Mouse (Mus musculus): ENCODE measurements at regions not wholly inside any gene's neighbourhood (a gene's known extent, or its start where the extent isn't known, plus 50 kb on each side); places are given as distances from the start of the nearest gene placed in this dataset.

GRCm38 (mm10) chr10:99375101-99375500 lies 112.1 kb downstream of the Dusp6 start:
- DNase-seq, result no peak

GRCm38 (mm10) chr10:99376430-99376829 lies 113.4 kb downstream of the Dusp6 start:
- no peak for DNase-seq

GRCm38 (mm10) chr10:99377548-99377947 lies 114.5 kb downstream of the Dusp6 start:
- DNase-seq, result no peak

DNA sequence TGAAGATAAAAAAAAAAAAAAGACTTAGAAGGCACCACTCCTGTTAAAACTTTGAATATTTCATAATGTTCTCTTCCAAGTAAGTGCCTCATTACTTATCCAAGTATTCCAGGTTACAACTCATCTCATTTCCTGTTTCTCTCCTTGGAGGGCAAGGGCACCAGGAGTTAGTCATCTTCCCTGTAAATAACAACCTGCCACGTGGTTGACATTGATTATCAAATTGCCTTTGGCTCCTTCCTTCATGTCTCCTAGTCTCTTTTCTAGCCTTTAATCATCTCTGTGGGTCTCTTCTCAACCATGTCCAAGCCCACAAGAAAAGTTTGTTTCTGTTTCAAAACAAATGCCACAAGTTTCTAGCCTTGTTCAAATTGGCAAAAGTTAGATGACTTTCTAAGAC lies 116.1 kb downstream of the Dusp6 start:
- DNase-seq, result no peak

- no peak for DNase-seq
Observed at GRCm38 (mm10) chr10:99380170-99380569, 117.1 kb downstream of the Dusp6 start.

- no peak for DNase-seq
Observed at GRCm38 (mm10) chr10:99383028-99383427, 120.0 kb downstream of the Dusp6 start.

- DNase-seq, result no peak
Observed at GRCm38 (mm10) chr10:99384366-99384765, 121.3 kb downstream of the Dusp6 start.

DNA sequence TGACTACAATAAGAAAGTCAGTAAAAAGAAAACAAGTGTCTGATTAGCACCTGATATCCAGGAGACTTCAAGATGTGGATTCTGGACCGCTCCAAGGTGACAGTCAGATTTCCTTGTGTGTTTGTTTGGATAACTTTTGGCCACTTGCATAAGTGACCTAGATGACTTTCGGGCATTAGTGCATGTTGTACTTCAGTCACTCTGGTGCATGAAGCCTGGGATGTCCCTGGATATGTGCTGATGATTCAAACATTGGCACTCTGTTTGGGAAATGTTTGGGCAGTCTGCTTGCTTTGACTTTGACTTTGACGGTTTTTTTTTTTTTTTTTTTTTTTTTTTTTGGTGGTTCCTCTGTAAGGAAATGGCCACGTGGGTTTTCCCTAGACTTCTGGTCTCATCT lies 121.8 kb downstream of the Dusp6 start:
- DNase-seq, result no peak

DNA sequence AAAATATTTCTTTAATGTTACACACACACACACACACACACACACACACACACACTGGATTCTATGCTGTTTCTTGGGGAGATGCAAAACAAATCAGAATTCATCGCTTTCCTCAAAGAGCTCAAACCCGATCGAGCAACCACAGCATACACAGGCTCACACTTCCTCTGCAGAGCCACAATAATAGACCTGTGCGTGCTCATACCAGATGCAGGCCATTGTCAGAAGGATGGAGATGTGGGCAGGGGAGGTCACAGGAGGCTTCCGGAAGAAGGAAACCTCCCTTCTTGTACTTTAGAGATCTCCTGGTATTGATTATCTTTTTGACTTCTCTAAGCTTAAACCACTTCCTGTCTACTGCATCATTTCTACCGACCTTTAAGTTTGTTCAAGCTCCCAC lies 122.8 kb downstream of the Dusp6 start:
- DNase-seq, result no peak

DNA sequence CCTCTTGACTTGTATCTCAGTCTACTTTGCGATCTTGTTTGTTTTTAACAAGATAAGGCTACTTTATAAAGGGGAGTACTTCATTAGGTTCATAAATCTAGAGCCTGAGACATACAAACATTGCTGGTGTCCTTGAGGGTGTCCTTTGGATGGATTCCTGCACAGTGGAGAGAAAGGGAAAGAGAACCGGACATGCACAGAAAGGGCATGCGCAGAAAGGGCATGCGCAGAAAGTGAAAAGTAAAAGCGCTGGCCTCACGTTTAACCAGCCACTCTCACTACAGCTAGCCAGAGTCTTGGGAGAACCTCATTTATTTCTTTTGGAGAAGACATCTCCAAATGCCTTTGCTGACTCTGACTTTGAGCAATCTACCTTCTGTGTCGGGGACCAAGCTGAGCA lies 125.5 kb downstream of the Dusp6 start:
- DNase-seq, result no peak

- no peak for DNase-seq
Observed at GRCm38 (mm10) chr10:99388986-99389385, 126.0 kb downstream of the Dusp6 start.

DNA sequence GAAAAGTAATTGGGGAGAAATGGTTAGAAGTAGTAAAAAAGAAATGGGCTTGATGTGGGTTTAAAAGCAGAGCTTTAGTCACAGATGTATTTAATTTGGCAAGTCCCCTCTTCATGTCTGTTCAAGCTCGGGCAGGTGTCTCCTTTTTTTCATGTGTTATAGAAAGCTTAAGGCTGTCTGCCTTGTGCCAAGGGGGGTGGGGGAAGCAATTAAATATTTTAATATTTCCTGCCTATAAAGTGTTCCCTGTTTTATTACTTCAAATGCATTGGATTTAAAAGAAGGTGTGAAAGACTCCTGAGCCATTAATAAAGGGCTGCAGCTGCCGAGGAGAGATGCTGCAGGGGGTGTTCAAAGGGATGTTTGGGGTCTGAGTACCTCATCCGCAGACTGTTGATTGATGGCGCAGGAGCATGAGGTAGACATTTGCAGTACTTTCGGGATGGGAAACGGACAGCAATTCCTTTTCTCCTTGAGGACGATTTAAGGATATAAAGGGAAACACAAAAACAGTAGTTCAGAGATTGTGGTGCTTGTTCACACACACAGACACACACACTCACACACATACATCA lies 127.7 kb downstream of the Dusp6 start:
- no peak for DNase-seq

DNA sequence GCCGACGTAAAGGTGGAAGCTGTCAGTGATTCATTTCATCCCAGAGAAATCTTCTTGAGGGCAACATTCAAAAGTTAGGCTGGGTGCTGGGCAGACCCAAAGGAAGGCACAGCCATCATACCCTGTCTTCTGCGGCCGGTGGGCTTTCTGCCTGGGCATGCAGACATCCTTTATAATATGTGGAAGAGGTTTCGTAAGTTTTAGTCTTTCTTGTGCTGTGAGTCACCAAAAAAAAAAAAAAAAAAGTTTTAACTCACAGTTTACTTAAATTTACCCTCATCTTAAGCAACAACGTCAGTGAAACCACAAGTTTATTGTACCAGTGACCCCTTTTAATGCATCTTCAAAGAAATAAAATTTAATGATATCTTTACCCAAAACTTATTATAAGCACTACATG lies 128.7 kb downstream of the Dusp6 start:
- no peak for DNase-seq

DNA sequence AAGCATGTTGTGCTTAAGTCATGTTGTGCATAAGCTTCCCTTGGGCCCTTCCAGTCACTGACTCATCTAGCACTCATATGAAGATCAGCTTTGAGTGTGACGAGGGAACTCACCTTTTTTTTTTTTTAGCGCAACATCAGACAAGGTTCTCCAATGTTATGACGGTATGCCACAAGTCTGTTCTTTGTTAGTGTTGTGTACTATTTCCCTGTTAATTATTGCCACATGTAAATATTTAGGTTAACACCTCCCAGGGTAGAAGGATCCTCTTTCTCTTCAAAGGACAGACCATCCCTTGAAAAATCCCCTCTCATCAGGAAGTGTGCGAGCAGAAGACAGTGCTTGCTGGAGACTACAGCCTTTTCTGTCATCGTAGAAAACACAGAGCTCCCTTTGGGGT lies 129.9 kb downstream of the Dusp6 start:
- no peak for DNase-seq

DNA sequence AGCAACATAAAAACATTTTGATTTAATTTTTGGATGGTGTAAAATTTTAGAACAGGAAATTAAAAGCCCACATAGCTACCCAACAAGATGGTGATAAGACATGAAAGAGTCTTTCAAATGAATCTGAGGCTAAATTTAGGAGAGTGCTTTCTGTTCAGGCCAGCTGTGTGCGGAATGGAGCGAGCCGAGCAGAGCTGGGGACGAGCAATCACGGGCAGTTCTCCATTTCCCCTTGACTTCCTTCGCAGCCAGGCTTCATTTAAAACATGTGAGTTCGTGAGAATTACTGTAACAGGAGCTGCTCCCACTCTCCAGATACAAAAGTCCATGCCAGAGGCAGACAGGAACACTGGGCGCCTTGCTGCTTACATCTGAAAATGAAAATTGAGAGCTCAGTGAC lies 130.5 kb downstream of the Dusp6 start:
- no peak for DNase-seq

DNA sequence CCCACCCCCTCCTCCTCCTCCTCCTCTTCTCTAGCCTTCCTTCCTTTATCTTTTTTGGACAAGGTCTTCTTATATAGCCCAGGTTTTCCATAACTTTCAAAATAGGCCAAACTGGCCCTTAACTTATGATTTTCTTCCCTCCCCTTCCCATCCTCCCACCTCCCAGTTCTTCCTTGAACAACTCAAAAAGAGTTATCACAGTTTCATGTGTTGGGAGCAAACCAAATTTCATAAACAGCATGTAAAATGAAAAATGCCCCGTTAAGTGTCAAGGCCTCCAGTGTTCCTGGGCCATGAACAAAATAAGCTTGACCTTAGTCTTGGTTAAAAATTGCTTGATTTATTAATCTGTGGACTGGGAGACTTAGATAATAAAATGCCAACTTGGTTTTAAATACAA lies 132.4 kb downstream of the Dusp6 start:
- DNase-seq, result no peak

GRCm38 (mm10) chr10:99396630-99397029 lies 133.6 kb downstream of the Dusp6 start:
- DNase-seq, result no peak

- no peak for DNase-seq
Observed at GRCm38 (mm10) chr10:99400076-99400475, 137.0 kb downstream of the Dusp6 start.

GRCm38 (mm10) chr10:99406764-99407163 lies 143.7 kb downstream of the Dusp6 start:
- DNase-seq, result no peak

DNA sequence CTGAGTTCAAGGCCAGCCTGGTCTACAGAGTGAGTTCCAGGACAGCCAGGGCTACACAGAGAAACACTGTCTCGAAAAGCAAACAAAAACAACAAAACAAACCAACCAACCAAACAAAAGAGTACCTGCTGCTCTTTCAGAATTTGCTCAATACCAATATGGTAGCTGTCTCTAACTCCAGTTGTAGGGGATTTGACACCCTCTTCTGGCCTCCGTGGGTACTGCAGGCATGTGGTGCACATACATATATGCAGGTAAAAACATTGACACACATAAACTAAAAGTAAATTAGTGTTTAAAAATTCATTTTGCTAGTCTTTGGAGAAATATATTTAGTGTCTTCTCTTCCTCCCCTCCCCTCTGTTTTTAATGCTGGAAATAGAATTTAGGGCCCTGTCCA lies 145.8 kb downstream of the Dusp6 start:
- DNase-seq, result peak; percentile 28

DNA sequence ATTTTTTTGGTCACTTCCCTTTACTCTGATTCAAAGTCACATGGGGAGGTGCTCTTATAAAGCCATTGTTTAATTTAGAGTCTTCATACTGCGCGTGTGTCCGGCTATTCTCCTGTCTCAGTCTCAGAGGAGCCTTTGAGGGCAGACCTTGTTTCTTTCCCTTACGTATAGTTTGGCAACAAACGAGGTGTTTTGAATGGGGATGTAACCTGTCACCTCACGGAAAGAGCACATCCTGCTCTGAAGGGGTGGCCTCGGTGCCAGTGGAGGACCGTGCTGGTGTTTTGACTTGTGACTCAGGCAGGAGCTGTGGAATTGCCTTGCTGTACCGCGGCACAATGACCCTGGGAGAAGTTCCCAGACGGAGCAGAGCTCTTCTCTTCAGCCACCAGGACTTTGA lies 146.7 kb downstream of the Dusp6 start:
- peak; percentile 51 for DNase-seq

GRCm38 (mm10) chr10:99410754-99411153 lies 147.7 kb downstream of the Dusp6 start:
- DNase-seq, result peak; percentile 49

- DNase-seq, result no peak
Observed at GRCm38 (mm10) chr10:99413455-99413854, 150.4 kb downstream of the Dusp6 start.

GRCm38 (mm10) chr10:99416271-99416670 lies 153.2 kb downstream of the Dusp6 start:
- no peak for DNase-seq

GRCm38 (mm10) chr10:99416896-99417479 lies 154.0 kb downstream of the Dusp6 start:
- no peak for DNase-seq
